Mouse (Mus musculus) heart, embryonic 11.5 days (tissue): ENCODE results near the gene Pou2f3. TPM values are rescaled to one million over a fixed set of nuclear protein-coding genes. Genes with fewer than 3 reads are reported as not detected.

ENCODE experiments used
- ATAC-seq: fragments of 200-750 bp; cut with Nextera tagmentation; replicated peaks from 2 replicates; pipeline ENCODE4 v1.8.0; 2017; ENCODE audit warnings: moderate library complexity; ENCODE audit not compliant: insufficient number of reproducible peaks, low FRiP score, low TSS enrichment
- H3K27ac ChIP-seq: fragments of 300-500 bp; sonication (generic); 2 replicates; pipeline ENCODE4 v1.5.1; 2014; ENCODE audit warnings: mild to moderate bottlenecking, low read depth, low read length
- H3K27me3 ChIP-seq: fragments of 300-500 bp; sonication (generic); 2 replicates; pipeline ENCODE4 v1.6.1; 2014; ENCODE audit warnings: mild to moderate bottlenecking, low read length, mixed read lengths; ENCODE audit not compliant: control insufficient read depth, insufficient read depth
- H3K36me3 ChIP-seq: fragments of 300-500 bp; sonication (generic); 2 replicates; pipeline ENCODE4 v1.6.1; 2014; ENCODE audit warnings: mild to moderate bottlenecking, low read length, moderate library complexity, mixed read lengths; ENCODE audit not compliant: control insufficient read depth, insufficient read depth
- H3K4me1 ChIP-seq: fragments of 300-500 bp; sonication (generic); 2 replicates; pipeline ENCODE4 v1.6.1; 2014; ENCODE audit warnings: low read length; ENCODE audit not compliant: control insufficient read depth, insufficient read depth
- H3K4me2 ChIP-seq: fragments of 300-500 bp; sonication (generic); 2 replicates; pipeline ENCODE4 v1.6.1; 2014; ENCODE audit warnings: mild to moderate bottlenecking, moderate library complexity
- H3K4me3 ChIP-seq: fragments of 300-500 bp; sonication (generic); 2 replicates; pipeline ENCODE4 v1.5.1; 2014; ENCODE audit warnings: low read depth, low read length
- H3K9ac ChIP-seq: fragments of 300-500 bp; sonication (generic); 2 replicates; pipeline ENCODE4 v1.6.1; 2014; ENCODE audit warnings: mild to moderate bottlenecking, low read depth, low read length, moderate library complexity
- H3K9me3 ChIP-seq: fragments of 300-500 bp; sonication (generic); replicated peaks from 2 replicates; pipeline ENCODE4 v1.6.1; 2016; ENCODE audit warnings: low read length; ENCODE audit not compliant: control insufficient read depth
- WGBS: fragments of 180-500 bp; shearing (Covaris S2); extraction: QIAGEN DNeasy Blood & Tissue Kit; methylation state at CpG from one replicate; pipeline ENCODE4 v1.1.7; 2014; ENCODE audit not compliant: insufficient replicate concordance; 5-methylcytosine and 5-hydroxymethylcytosine counted together
- polyA plus RNA-seq: library from polyadenylated mRNA; unstranded; fragments of >200 nt; fragmentation: Nextera tagmentation; extraction: Ambion mirVana; gene quantifications from 2 replicates; pipeline ENCODE4 v1.2.1, GENCODE M21; 2014

The Pou2f3 gene
- polyA plus RNA-seq, 1 experiment from 2014 or later, result not detected

DNA sequence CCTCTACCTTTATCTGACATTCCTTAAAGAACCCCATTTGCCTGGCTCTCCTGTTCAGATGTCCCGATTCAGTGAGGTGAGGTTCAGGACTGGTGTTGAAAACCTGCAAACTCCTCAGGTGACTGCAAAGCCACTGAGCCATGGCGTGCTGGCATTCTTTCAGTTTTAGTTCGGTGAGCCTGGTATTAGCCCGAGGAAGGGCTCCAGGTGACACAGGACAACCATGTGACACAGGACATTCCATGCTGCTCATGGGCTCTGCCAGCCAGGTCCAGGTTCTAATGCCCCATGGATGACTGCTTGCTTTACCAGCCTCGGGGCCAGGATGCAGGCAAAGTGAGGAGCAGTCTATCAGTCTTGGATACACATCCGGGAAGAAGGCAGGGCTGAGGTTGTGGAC is 25.2 kb upstream of the Pou2f3 start:
- no peaks in the 10 kb centered on the region for H3K9me3 ChIP-seq
- H3K4me3 ChIP-seq, result no peak overlapping the region
- no peaks in the 10 kb centered on the region for H3K27me3 ChIP-seq
- peaks cover 75% of the 10 kb centered on the region for H3K4me1 ChIP-seq
- peak overlapping the region; percentile 39 for H3K4me2 ChIP-seq
- WGBS, result 79% methylated on average over 6 of the region's 6 CpGs
- H3K9ac ChIP-seq, result no peak overlapping the region
- H3K36me3 ChIP-seq, result no peaks in the 10 kb centered on the region; the same call in 1 of the 2 replicates
- H3K27ac ChIP-seq, result peak overlapping the region; percentile 50
- no peak for ATAC-seq

DNA sequence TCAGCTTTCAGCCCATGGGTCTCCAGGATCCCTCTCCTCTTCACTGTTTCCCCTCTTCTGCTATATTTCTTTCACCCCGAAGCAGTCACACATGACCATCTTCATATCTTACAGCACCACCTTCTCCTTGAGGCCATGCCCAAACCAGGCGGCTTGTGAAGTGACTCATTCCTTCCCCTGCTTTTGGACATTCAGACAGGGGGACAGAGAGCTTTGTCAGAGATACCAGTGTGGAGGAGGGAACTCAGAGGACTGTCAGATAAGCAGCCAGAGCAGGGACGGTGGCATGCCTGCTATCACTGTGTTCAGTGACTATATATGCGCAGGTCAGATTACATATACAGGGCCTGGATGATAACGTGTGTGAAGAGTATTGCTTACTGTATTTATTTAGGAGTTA is 24.3 kb upstream of the Pou2f3 start:
- H3K9ac ChIP-seq, result no peak overlapping the region
- H3K27me3 ChIP-seq, result no peaks in the 10 kb centered on the region
- no peak overlapping the region for H3K4me3 ChIP-seq
- peak; percentile 70 for ATAC-seq
- WGBS, result 12% methylated on average over 5 of the region's 5 CpGs
- peaks cover 79% of the 10 kb centered on the region for H3K4me1 ChIP-seq
- H3K36me3 ChIP-seq, result no peaks in the 10 kb centered on the region; the same call in 1 of the 2 replicates
- peak overlapping the region; percentile 39 for H3K4me2 ChIP-seq
- peak overlapping the region; percentile 50 for H3K27ac ChIP-seq
- no peaks in the 10 kb centered on the region for H3K9me3 ChIP-seq

DNA sequence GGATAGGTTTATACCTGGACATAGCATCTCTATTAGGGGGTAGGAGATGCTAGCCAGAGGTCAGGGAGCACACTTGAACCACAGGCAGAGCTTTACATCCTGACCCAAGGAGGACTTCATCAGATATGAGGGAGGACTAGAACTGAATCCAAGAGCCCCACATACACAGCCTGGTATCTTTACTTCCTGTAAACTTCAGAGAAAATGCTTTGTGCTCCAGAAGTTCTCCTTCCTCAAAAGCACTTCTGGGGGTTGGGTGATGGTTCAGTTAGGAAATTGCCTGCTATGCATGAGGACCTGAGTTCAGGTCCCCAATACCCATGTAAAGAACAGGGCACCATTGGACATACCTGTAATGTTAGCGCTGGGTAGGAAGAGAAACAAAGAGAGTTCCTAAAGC is 23.3 kb upstream of the Pou2f3 start:
- H3K36me3 ChIP-seq, result no peaks in the 10 kb centered on the region; the same call in 1 of the 2 replicates
- H3K4me2 ChIP-seq, result no peak overlapping the region
- H3K9ac ChIP-seq, result peak overlapping the region; percentile 17; the same call in 1 of the 2 replicates
- H3K27ac ChIP-seq, result peak overlapping the region; percentile 50; the same call in 1 of the 2 replicates
- no peaks in the 10 kb centered on the region for H3K9me3 ChIP-seq
- 96% methylated on average over 1 of the region's 1 CpGs for WGBS
- H3K4me1 ChIP-seq, result peaks cover 75% of the 10 kb centered on the region
- ATAC-seq, result no peak
- H3K27me3 ChIP-seq, result no peaks in the 10 kb centered on the region
- no peak overlapping the region for H3K4me3 ChIP-seq

DNA sequence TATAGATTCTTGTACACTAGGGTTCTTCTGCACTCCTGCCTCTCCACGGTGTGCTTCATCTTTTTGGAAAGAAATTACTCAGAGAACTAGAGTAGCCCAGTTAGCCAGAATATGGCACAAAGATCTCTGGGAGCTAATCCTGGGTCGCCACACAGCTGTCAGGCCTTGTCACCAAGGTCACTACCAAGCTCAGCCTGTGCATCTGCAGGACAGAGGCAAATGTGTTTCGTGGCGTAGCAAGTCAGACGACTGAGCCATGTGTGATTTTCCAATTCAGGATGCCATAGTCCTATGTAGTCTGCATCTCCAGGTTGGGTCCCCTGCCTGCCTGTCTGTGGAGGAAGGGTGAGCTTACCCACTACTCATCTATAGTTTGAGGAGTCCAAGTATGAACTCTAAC is 22.9 kb upstream of the Pou2f3 start:
- H3K27ac ChIP-seq, result no peak overlapping the region
- no peaks in the 10 kb centered on the region for H3K9me3 ChIP-seq
- no peaks in the 10 kb centered on the region for H3K27me3 ChIP-seq
- H3K4me3 ChIP-seq, result no peak overlapping the region
- 50% methylated on average over 5 of the region's 5 CpGs for WGBS
- H3K36me3 ChIP-seq, result no peaks in the 10 kb centered on the region; the same call in 1 of the 2 replicates
- ATAC-seq, result no peak
- peaks cover 71% of the 10 kb centered on the region for H3K4me1 ChIP-seq
- H3K4me2 ChIP-seq, result no peak overlapping the region
- no peak overlapping the region for H3K9ac ChIP-seq

DNA sequence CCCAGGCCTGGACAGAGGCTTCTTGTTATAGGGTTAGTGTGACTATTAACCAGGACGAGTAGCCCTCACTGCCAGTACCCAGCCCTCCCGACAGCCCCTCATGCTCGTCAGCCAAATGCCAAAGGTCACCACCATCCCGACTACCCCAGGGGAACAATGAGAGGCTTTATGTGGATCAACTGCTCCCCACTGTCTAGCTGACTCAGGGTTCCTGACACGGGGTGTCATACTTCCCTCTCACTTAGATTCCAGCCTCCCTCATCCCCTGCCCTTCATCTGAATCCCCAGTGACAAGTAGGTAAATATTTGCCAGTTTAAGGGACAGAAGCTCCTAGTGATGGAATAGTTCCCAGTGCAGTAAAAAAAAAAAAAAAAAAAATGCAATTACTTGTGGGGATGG is 22.1 kb upstream of the Pou2f3 start:
- peak overlapping the region; percentile 73; the same call in 1 of the 2 replicates for H3K27ac ChIP-seq
- peak overlapping the region; percentile 14; the same call in 1 of the 2 replicates for H3K4me2 ChIP-seq
- ATAC-seq, result no peak
- peak overlapping the region; percentile 50; the same call in 1 of the 2 replicates for H3K9ac ChIP-seq
- H3K36me3 ChIP-seq, result no peaks in the 10 kb centered on the region; the same call in 1 of the 2 replicates
- H3K4me3 ChIP-seq, result no peak overlapping the region
- H3K4me1 ChIP-seq, result peaks cover 63% of the 10 kb centered on the region
- H3K27me3 ChIP-seq, result no peaks in the 10 kb centered on the region
- 39% methylated on average over 5 of the region's 5 CpGs for WGBS
- no peaks in the 10 kb centered on the region for H3K9me3 ChIP-seq

DNA sequence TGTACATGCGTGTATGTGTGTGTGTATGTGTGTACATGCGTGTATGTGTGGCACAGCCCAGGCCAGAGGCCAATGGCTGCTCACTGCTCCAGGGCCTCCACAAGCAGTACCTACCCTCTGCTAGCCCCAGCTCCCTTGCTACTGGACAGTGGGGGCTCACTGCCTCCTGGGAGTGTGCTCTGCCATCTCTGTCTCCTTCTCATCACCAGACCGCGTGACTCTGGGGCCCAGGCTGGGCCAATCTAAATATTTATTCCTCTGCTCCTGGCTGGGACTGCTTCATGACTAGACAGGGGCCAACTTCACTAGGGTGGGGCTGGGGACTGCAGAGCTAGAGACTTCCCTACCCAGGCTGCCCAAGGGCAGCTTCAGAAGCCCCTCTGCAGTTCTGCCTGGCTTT is 21.6 kb upstream of the Pou2f3 start:
- Histone ChIP-seq H3K27me3 (no peaks in the 10 kb centered on the region), H3K4me3 (no peak overlapping the region), H3K9me3 (no peaks in the 10 kb centered on the region), H3K9ac (peak overlapping the region; percentile 50; the same call in 1 of the 2 replicates), H3K4me2 (peak overlapping the region; percentile 14; the same call in 1 of the 2 replicates), H3K27ac (peak overlapping the region; percentile 73), H3K4me1 (peaks cover 59% of the 10 kb centered on the region), H3K36me3 (no peaks in the 10 kb centered on the region; the same call in 1 of the 2 replicates)
- ATAC-seq, result 0 out of 2 replicates have a peak, but pooled peaks have one; percentile 12
- 56% methylated on average over 4 of the region's 4 CpGs for WGBS

DNA sequence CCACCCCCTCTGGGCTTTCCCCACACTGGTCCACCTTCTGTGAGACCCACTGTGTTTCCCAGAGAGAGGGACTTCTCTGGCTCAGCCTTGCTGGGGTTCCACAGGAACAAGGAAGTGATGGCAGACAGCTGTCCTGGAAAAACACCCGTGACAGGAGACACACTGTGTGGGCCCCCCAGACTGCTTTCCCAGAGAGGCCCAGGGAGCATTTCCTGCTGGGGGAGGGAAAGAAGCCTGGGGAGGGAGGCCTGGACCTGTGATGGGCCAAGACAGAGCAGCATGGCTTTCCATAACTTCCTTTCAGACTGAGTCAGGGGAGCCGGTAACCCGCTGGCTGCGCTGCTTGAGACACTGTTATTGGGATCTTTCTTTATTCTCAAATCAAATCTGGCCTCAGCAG is 20.7 kb upstream of the Pou2f3 start:
- H3K4me1 ChIP-seq, result peaks cover 61% of the 10 kb centered on the region
- no peak for ATAC-seq
- H3K27ac ChIP-seq, result peak overlapping the region; percentile 73
- H3K27me3 ChIP-seq, result no peaks in the 10 kb centered on the region
- peak overlapping the region; percentile 50; the same call in 1 of the 2 replicates for H3K9ac ChIP-seq
- WGBS, result 28% methylated on average over 4 of the region's 4 CpGs
- no peak overlapping the region for H3K4me3 ChIP-seq
- no peaks in the 10 kb centered on the region for H3K9me3 ChIP-seq
- no peaks in the 10 kb centered on the region; the same call in 1 of the 2 replicates for H3K36me3 ChIP-seq
- no peak overlapping the region; the same call in 1 of the 2 replicates for H3K4me2 ChIP-seq

DNA sequence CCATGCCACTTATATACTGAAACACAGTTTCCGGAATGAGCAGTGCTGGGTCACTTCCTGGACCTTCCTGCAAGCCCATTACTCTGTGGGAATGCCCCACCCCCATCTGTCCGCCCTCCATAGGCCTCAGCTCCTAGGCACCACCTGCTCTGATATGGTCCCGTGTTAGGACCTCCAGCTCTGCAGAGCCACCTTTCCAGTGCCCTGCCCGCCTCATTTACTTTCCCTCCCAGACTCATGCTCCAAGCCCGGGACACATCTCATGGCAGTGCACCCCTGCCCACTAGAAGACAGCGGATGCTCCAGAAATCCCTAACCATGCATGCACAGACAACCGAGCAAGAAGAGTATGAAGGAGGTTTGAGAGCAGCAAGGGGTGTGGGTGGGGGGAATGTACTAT is 19.8 kb upstream of the Pou2f3 start:
- H3K9me3 ChIP-seq, result no peaks in the 10 kb centered on the region
- no peak overlapping the region for H3K9ac ChIP-seq
- H3K4me1 ChIP-seq, result peaks cover 63% of the 10 kb centered on the region
- ATAC-seq, result no peak
- H3K36me3 ChIP-seq, result no peaks in the 10 kb centered on the region; the same call in 1 of the 2 replicates
- no peak overlapping the region for H3K4me2 ChIP-seq
- no peaks in the 10 kb centered on the region for H3K27me3 ChIP-seq
- H3K4me3 ChIP-seq, result no peak overlapping the region
- 0 out of 2 replicates have a peak overlapping the region, but pooled peaks have one; percentile 73 for H3K27ac ChIP-seq
- 74% methylated on average over 7 of the region's 7 CpGs for WGBS

DNA sequence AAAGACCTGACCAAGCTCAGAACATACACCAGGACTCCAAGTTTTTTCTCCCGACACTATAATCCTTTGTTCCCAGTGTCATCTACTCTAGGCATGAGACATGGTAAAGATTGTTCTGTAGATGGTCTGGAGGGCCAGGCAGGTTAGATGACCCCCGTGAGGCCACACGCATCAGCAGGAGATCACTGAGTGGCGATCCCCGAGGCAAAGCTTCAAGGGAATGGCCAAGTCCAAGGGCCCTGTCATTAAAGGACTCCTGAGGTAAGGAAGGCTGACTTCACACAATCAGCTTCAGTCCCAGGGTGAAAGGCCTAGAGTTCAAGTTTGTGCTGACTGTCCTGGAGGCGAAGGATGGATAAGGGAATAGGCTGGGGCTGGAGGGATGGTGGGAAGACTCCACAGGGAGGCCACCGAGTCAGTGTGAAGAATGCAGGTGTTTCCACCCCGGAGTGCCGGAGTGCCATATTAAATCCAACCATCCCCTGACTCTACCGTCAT is 19.3 kb upstream of the Pou2f3 start:
- Histone ChIP-seq H3K4me1 (peaks cover 62% of the 10 kb centered on the region), H3K27me3 (no peaks in the 10 kb centered on the region), H3K4me3 (no peak overlapping the region), H3K9me3 (no peaks in the 10 kb centered on the region), H3K36me3 (no peaks in the 10 kb centered on the region; the same call in 1 of the 2 replicates), H3K4me2 (no peak overlapping the region), H3K27ac (no peak overlapping the region), H3K9ac (no peak overlapping the region)
- no peak for ATAC-seq
- WGBS, result 89% methylated on average over 10 of the region's 10 CpGs
